Mouse (Mus musculus) liver, postnatal 0 days (tissue): Measurements from ENCODE around the gene Myo3b. TPM values are rescaled to one million over a fixed set of nuclear protein-coding genes. Genes with fewer than 3 reads are reported as not detected.

Experiments used
- ATAC-seq: fragments of 200-750 bp; cut with Nextera tagmentation; 2 replicates; pipeline ENCODE4 v1.8.0; 2017; ENCODE audit warnings: mild to moderate bottlenecking, moderate library complexity
- DNase-seq: peaks from one replicate; pipeline ENCODE4 v3.0.0-alpha.2; 2016
- H3K27ac ChIP-seq: fragments of 300-500 bp; sonication (generic); 2 replicates; pipeline ENCODE4 v1.5.1; 2014; ENCODE audit warnings: antibody characterized with exemption, moderate library complexity, mild to moderate bottlenecking, low read depth
- H3K27me3 ChIP-seq: fragments of 300-500 bp; sonication (generic); 2 replicates; pipeline ENCODE4 v1.6.1; 2014; ENCODE audit warnings: low read length, control low read depth, mixed read lengths; ENCODE audit not compliant: insufficient read depth
- H3K36me3 ChIP-seq: fragments of 300-500 bp; sonication (generic); replicated peaks from 2 replicates; pipeline ENCODE4 v1.6.1; 2014; ENCODE audit warnings: mild to moderate bottlenecking, control low read depth, low read length, moderate library complexity, mixed read lengths; ENCODE audit not compliant: insufficient read depth
- H3K4me1 ChIP-seq: fragments of 300-500 bp; sonication (generic); 2 replicates; pipeline ENCODE4 v1.6.1; 2014; ENCODE audit warnings: antibody characterized with exemption, mild to moderate bottlenecking, control low read depth; ENCODE audit not compliant: insufficient read depth
- H3K4me2 ChIP-seq: fragments of 300-500 bp; sonication (generic); 2 replicates; pipeline ENCODE4 v1.6.1; 2014; ENCODE audit warnings: low read depth, mild to moderate bottlenecking, low read length, moderate library complexity, mixed read lengths
- H3K4me3 ChIP-seq: fragments of 300-500 bp; sonication (generic); 2 replicates; pipeline ENCODE4 v1.5.1; 2014; ENCODE audit warnings: low read depth, low read length
- H3K9ac ChIP-seq: fragments of 300-500 bp; sonication (generic); replicated peaks from 2 replicates; pipeline ENCODE4 v1.6.1; 2014; ENCODE audit warnings: mild to moderate bottlenecking, moderate library complexity
- H3K9me3 ChIP-seq: fragments of 300-500 bp; sonication (generic); 2 replicates; pipeline ENCODE4 v1.6.1; 2016; ENCODE audit warnings: mild to moderate bottlenecking, control low read depth, low read length, mixed read lengths
- CTCF ChIP-seq: sonication (generic); IDR thresholded peaks from 2 replicates; pipeline ENCODE4 v1.5.1; 2016; ENCODE audit warnings: antibody characterized with exemption, low read depth
- EP300 ChIP-seq: IDR thresholded peaks from 2 replicates; pipeline ENCODE4 v1.6.1; 2016; ENCODE audit warnings: antibody characterized with exemption, low read depth, mild to moderate bottlenecking
- WGBS: fragments of 180-500 bp; shearing (Covaris S2); extraction: QIAGEN DNeasy Blood & Tissue Kit; methylation state at CpG from one replicate; pipeline ENCODE4 v1.1.7; 2014; ENCODE audit not compliant: insufficient replicate concordance; 5-methylcytosine and 5-hydroxymethylcytosine counted together
- polyA plus RNA-seq: library from polyadenylated mRNA; unstranded; fragments of >200 nt; fragmentation: Nextera tagmentation; extraction: Ambion mirVana; gene quantifications from 2 replicates; pipeline ENCODE4 v1.2.1, GENCODE M21; 2015

Gene Myo3b
- polyA plus RNA-seq, 1 experiment from 2014 or later: not detected

GRCm38 (mm10) chr2:70091261-70091660 lies 52.3 kb downstream of the Myo3b start:
- Histone ChIP-seq H3K9ac (no peak overlapping the region), H3K27me3 (no peaks in the 10 kb centered on the region), H3K36me3 (no peaks in the 10 kb centered on the region), H3K9me3 (no peaks in the 10 kb centered on the region), H3K4me3 (no peak overlapping the region), H3K4me1 (no peaks in the 10 kb centered on the region), H3K4me2 (peak overlapping the region; percentile 13; the same call in 1 of the 2 replicates), H3K27ac (peak overlapping the region; percentile 71)
- 52% methylated on average over 2 of the region's 2 CpGs for WGBS
- no peak for DNase-seq
- ATAC-seq: peak; percentile 51; the same call in 1 of the 2 replicates
- no peak for TF ChIP-seq CTCF
- no peak for TF ChIP-seq EP300

GRCm38 (mm10) chr2:70091801-70092522 lies 53.0 kb downstream of the Myo3b start:
- 29% methylated on average over 10 of the region's 10 CpGs for WGBS
- Histone ChIP-seq H3K27ac (peak overlapping the region; percentile 71), H3K4me3 (no peak overlapping the region), H3K9ac (no peak overlapping the region), H3K36me3 (no peaks in the 10 kb centered on the region), H3K4me2 (peak overlapping the region; percentile 19), H3K9me3 (no peaks in the 10 kb centered on the region), H3K27me3 (no peaks in the 10 kb centered on the region), H3K4me1 (no peaks in the 10 kb centered on the region)
- ATAC-seq (peak; percentile 44; the same call in 1 of the 2 replicates), DNase-seq (no peak)
- no peak for TF ChIP-seq CTCF
- TF ChIP-seq EP300: 0 out of 2 replicates have a peak, but pooled peaks have one; percentile 11

- DNase-seq: peak; percentile 15
- no peak overlapping the region for H3K4me3 ChIP-seq
Measured at GRCm38 (mm10) chr2:70092665-70093064, 53.7 kb downstream of the Myo3b start.

GRCm38 (mm10) chr2:70094446-70094845 lies 55.5 kb downstream of the Myo3b start:
- Histone ChIP-seq H3K27ac (no peak overlapping the region), H3K4me1 (no peaks in the 10 kb centered on the region), H3K4me2 (no peak overlapping the region), H3K9ac (no peak overlapping the region), H3K9me3 (no peaks in the 10 kb centered on the region), H3K36me3 (no peaks in the 10 kb centered on the region), H3K4me3 (no peak overlapping the region), H3K27me3 (no peaks in the 10 kb centered on the region)
- peak; percentile 12 for DNase-seq
- TF ChIP-seq CTCF: no peak
- TF ChIP-seq EP300: no peak
- no peak for ATAC-seq
- WGBS: 57% methylated on average over 5 of the region's 5 CpGs

More at GRCm38 (mm10) chr2:70092665-70093064, 53.7 kb downstream of the Myo3b start:
- H3K4me2 ChIP-seq: peak overlapping the region; percentile 3; the same call in 1 of the 2 replicates
- H3K36me3 ChIP-seq: no peaks in the 10 kb centered on the region
- no peaks in the 10 kb centered on the region for H3K27me3 ChIP-seq
- H3K9me3 ChIP-seq: no peaks in the 10 kb centered on the region
- ATAC-seq: no peak; the same call in 1 of the 2 replicates
- WGBS: 39% methylated on average over 3 of the region's 3 CpGs
- no peak overlapping the region for H3K27ac ChIP-seq
- TF ChIP-seq EP300 (no peak), CTCF (no peak)
- no peaks in the 10 kb centered on the region for H3K4me1 ChIP-seq
- H3K9ac ChIP-seq: no peak overlapping the region

GRCm38 (mm10) chr2:70097229-70098095 lies 58.5 kb downstream of the Myo3b start:
- ATAC-seq (no peak), DNase-seq (no peak)
- H3K36me3 ChIP-seq: no peaks in the 10 kb centered on the region
- no peaks in the 10 kb centered on the region for H3K27me3 ChIP-seq
- H3K9ac ChIP-seq: no peak overlapping the region
- H3K4me2 ChIP-seq: no peak overlapping the region
- no peak overlapping the region for H3K27ac ChIP-seq
- H3K4me1 ChIP-seq: no peaks in the 10 kb centered on the region
- H3K9me3 ChIP-seq: no peaks in the 10 kb centered on the region
- no peak overlapping the region for H3K4me3 ChIP-seq
- WGBS: 62% methylated on average over 15 of the region's 15 CpGs
- no peak for TF ChIP-seq CTCF
- TF ChIP-seq EP300: no peak

GRCm38 (mm10) chr2:70099459-70099858 lies 60.5 kb downstream of the Myo3b start:
- no peak for ATAC-seq
- no peaks in the 10 kb centered on the region for H3K27me3 ChIP-seq
- no peaks in the 10 kb centered on the region for H3K9me3 ChIP-seq

More at GRCm38 (mm10) chr2:70099459-70099858, 60.5 kb downstream of the Myo3b start:
- WGBS: 73% methylated on average over 4 of the region's 4 CpGs
- no peak for DNase-seq
- no peak overlapping the region for H3K27ac ChIP-seq
- no peak overlapping the region for H3K9ac ChIP-seq
- H3K4me3 ChIP-seq: no peak overlapping the region
- no peaks in the 10 kb centered on the region for H3K36me3 ChIP-seq
- TF ChIP-seq EP300 (no peak), CTCF (no peak)
- no peaks in the 10 kb centered on the region for H3K4me1 ChIP-seq
- no peak overlapping the region for H3K4me2 ChIP-seq
